Mouse (Mus musculus): ENCODE measurements at regions not wholly inside any gene's neighbourhood (a gene's known extent, or its start where the extent isn't known, plus 50 kb on each side); places are given as distances from the start of the nearest gene placed in this dataset.

- Histone ChIP-seq H3K9me3 (0 out of 2 replicates have a peak, but pooled peaks cover 2% of the 10 kb centered on the region), H3K27ac (no peak overlapping the region), H3K4me1 (no peaks in the 10 kb centered on the region), H3K36me3 (replicated peaks) (no peaks in the 10 kb centered on the region), H3K4me3 (no peak overlapping the region), H3K27me3 (ENCODE audit: poor library complexity, severe bottlenecking) (no peaks in the 10 kb centered on the region)
- 93% methylated on average over 3 of the region's 3 CpGs for WGBS
- no peak for DNase-seq (ENCODE audit: extremely low spot score, low spot score)
These were observed 167.6 kb upstream of the Gm9833 start for GRCm38 (mm10) chr3:9920331-9920730.

GRCm38 (mm10) chr3:9921730-9922129, 166.2 kb upstream of the Gm9833 start:
- WGBS, result 95% methylated on average over 1 of the region's 1 CpGs
- Histone ChIP-seq H3K9me3 (0 out of 2 replicates have a peak, but pooled peaks cover 2% of the 10 kb centered on the region), H3K36me3 (replicated peaks) (no peaks in the 10 kb centered on the region), H3K27me3 (ENCODE audit: poor library complexity, severe bottlenecking) (no peaks in the 10 kb centered on the region), H3K4me1 (no peaks in the 10 kb centered on the region), H3K27ac (no peak overlapping the region), H3K4me3 (no peak overlapping the region)
- no peak for DNase-seq (ENCODE audit: extremely low spot score, low spot score)

GRCm38 (mm10) chr3:9922541-9923046, 165.3 kb upstream of the Gm9833 start:
- DNase-seq (ENCODE audit: extremely low spot score, low spot score), result no peak
- Histone ChIP-seq H3K27ac (no peak overlapping the region), H3K9me3 (0 out of 2 replicates have a peak, but pooled peaks cover 2% of the 10 kb centered on the region), H3K36me3 (replicated peaks) (no peaks in the 10 kb centered on the region), H3K27me3 (ENCODE audit: poor library complexity, severe bottlenecking) (no peaks in the 10 kb centered on the region), H3K4me3 (no peak overlapping the region), H3K4me1 (no peaks in the 10 kb centered on the region)
- WGBS, result 92% methylated on average over 10 of the region's 10 CpGs

GRCm38 (mm10) chr3:9924630-9925029, 163.3 kb upstream of the Gm9833 start:
- Histone ChIP-seq H3K4me3 (no peak overlapping the region), H3K27me3 (ENCODE audit: poor library complexity, severe bottlenecking) (no peaks in the 10 kb centered on the region), H3K9me3 (0 out of 2 replicates have a peak, but pooled peaks cover 2% of the 10 kb centered on the region), H3K27ac (no peak overlapping the region), H3K4me1 (no peaks in the 10 kb centered on the region), H3K36me3 (replicated peaks) (no peaks in the 10 kb centered on the region)
- 91% methylated on average over 1 of the region's 1 CpGs for WGBS
- DNase-seq (ENCODE audit: extremely low spot score, low spot score), result no peak

- peaks cover 6% of the 10 kb centered on the region; the same call in 1 of the 2 replicates for H3K4me1 ChIP-seq
- no peaks in the 10 kb centered on the region for H3K9me3 ChIP-seq
- no peak overlapping the region for H3K4me3 ChIP-seq
- H3K27ac ChIP-seq, result no peak overlapping the region
- H3K27me3 ChIP-seq (ENCODE audit: poor library complexity, severe bottlenecking), result no peaks in the 10 kb centered on the region; the same call in 1 of the 2 replicates
- H3K36me3 ChIP-seq (replicated peaks), result no peaks in the 10 kb centered on the region
- 86% methylated on average over 8 of the region's 8 CpGs for WGBS
- no peak for DNase-seq (ENCODE audit: extremely low spot score, low spot score)
These were observed 151.0 kb upstream of the Gm9833 start for GRCm38 (mm10) chr3:9936853-9937441.

- Histone ChIP-seq H3K27ac (no peak overlapping the region), H3K4me3 (no peak overlapping the region), H3K4me1 (peaks cover 5% of the 10 kb centered on the region; the same call in 1 of the 2 replicates), H3K9me3 (no peaks in the 10 kb centered on the region), H3K36me3 (replicated peaks) (no peaks in the 10 kb centered on the region), H3K27me3 (ENCODE audit: poor library complexity, severe bottlenecking) (no peaks in the 10 kb centered on the region; the same call in 1 of the 2 replicates)
- WGBS, result 64% methylated on average over 1 of the region's 1 CpGs
- no peak for DNase-seq (ENCODE audit: extremely low spot score, low spot score)
These were observed 149.3 kb upstream of the Gm9833 start for GRCm38 (mm10) chr3:9938651-9939050.

- H3K36me3 ChIP-seq (replicated peaks), result no peaks in the 10 kb centered on the region
- H3K4me3 ChIP-seq, result no peak overlapping the region
- no peak for DNase-seq (ENCODE audit: extremely low spot score, low spot score)
- H3K9me3 ChIP-seq, result no peaks in the 10 kb centered on the region
- no peaks in the 10 kb centered on the region; the same call in 1 of the 2 replicates for H3K27me3 ChIP-seq (ENCODE audit: poor library complexity, severe bottlenecking)
- no peak overlapping the region for H3K27ac ChIP-seq
- peaks cover 5% of the 10 kb centered on the region; the same call in 1 of the 2 replicates for H3K4me1 ChIP-seq
- WGBS, result 90% methylated on average over 5 of the region's 5 CpGs
These were observed 145.3 kb upstream of the Gm9833 start for GRCm38 (mm10) chr3:9942631-9943030.

GRCm38 (mm10) chr3:9947357-9948065, 140.4 kb upstream of the Gm9833 start:
- whole genome bisulfite sequencing, result 55% methylated on average over 11 of the region's 11 CpGs
- H3K4me1 ChIP-seq, result no peaks in the 10 kb centered on the region
- no peaks in the 10 kb centered on the region for H3K9me3 ChIP-seq
- H3K27ac ChIP-seq, result no peak overlapping the region
- no peak overlapping the region for H3K4me3 ChIP-seq
- DNase-seq (ENCODE audit: extremely low spot score, low spot score), result peak; percentile 54
- no peaks in the 10 kb centered on the region for H3K36me3 ChIP-seq (replicated peaks)
- no peaks in the 10 kb centered on the region for H3K27me3 ChIP-seq (ENCODE audit: poor library complexity, severe bottlenecking)

GRCm38 (mm10) chr3:9948114-9948513, 139.8 kb upstream of the Gm9833 start:
- H3K27me3 ChIP-seq (ENCODE audit: poor library complexity, severe bottlenecking), result no peaks in the 10 kb centered on the region
- DNase-seq (ENCODE audit: extremely low spot score, low spot score), result no peak
- H3K4me1 ChIP-seq, result no peaks in the 10 kb centered on the region
- no peaks in the 10 kb centered on the region for H3K9me3 ChIP-seq
- no peak overlapping the region for H3K4me3 ChIP-seq
- H3K27ac ChIP-seq, result no peak overlapping the region
- 78% methylated on average over 7 of the region's 7 CpGs for WGBS
- H3K36me3 ChIP-seq (replicated peaks), result no peaks in the 10 kb centered on the region

- Histone ChIP-seq H3K9me3 (no peaks in the 10 kb centered on the region), H3K36me3 (replicated peaks) (no peaks in the 10 kb centered on the region), H3K4me1 (no peaks in the 10 kb centered on the region), H3K4me3 (no peak overlapping the region), H3K27me3 (ENCODE audit: poor library complexity, severe bottlenecking) (no peaks in the 10 kb centered on the region), H3K27ac (no peak overlapping the region)
- WGBS, result 86% methylated on average over 3 of the region's 3 CpGs
- no peak for DNase-seq (ENCODE audit: extremely low spot score, low spot score)
These were observed 130.0 kb upstream of the Gm9833 start for GRCm38 (mm10) chr3:9957870-9958269.

GRCm38 (mm10) chr3:9959716-9960661, 127.9 kb upstream of the Gm9833 start:
- no peaks in the 10 kb centered on the region for H3K36me3 ChIP-seq (replicated peaks)
- no peak for DNase-seq (ENCODE audit: extremely low spot score, low spot score)
- H3K27me3 ChIP-seq (ENCODE audit: poor library complexity, severe bottlenecking), result no peaks in the 10 kb centered on the region
- no peaks in the 10 kb centered on the region for H3K9me3 ChIP-seq
- H3K4me1 ChIP-seq, result no peaks in the 10 kb centered on the region
- no peak overlapping the region for H3K4me3 ChIP-seq
- 94% methylated on average over 37 of the region's 37 CpGs for WGBS
- H3K27ac ChIP-seq, result no peak overlapping the region

GRCm38 (mm10) chr3:9960696-9961095, 127.2 kb upstream of the Gm9833 start:
- Histone ChIP-seq H3K27ac (no peak overlapping the region), H3K4me3 (no peak overlapping the region), H3K9me3 (no peaks in the 10 kb centered on the region), H3K4me1 (no peaks in the 10 kb centered on the region), H3K27me3 (ENCODE audit: poor library complexity, severe bottlenecking) (no peaks in the 10 kb centered on the region), H3K36me3 (replicated peaks) (no peaks in the 10 kb centered on the region)
- 61% methylated on average over 7 of the region's 7 CpGs for WGBS
- no peak for DNase-seq (ENCODE audit: extremely low spot score, low spot score)

Measured in forebrain, embryonic 10.5 days (tissue).